ENCODE assay signal across 8 mouse cellular contexts in genomic region chr3:32511191-32511550, GRCm38 (mm10). TPM values are rescaled to one million over a fixed set of nuclear protein-coding genes. Genes with fewer than 3 reads are reported as not detected.
DNase-seq lines count a peak whose midpoint lies in the region; ATAC-seq and TF ChIP-seq lines count a peak whose summit lies in the region.

No protein-coding gene starts in this region.

- no peak for TF ChIP-seq CTCF in lung, postnatal 0 days (IDR thresholded peaks at IDR 0.05)

- H3K9me3 ChIP-seq in heart, embryonic 12.5 days (replicated peaks) = no peaks in the 10 kb centered on the region
- no peaks in the 10 kb centered on the region for H3K9me3 ChIP-seq in hindbrain, embryonic 16.5 days (ENCODE audit: control insufficient read depth, low read length)
- H3K9me3 ChIP-seq in lung, postnatal 0 days (ENCODE audit: low read length) = no peaks in the 10 kb centered on the region

- peaks cover 14% of the 10 kb centered on the region for H3K36me3 ChIP-seq in heart, embryonic 12.5 days
- peaks cover 4% of the 10 kb centered on the region; the same call in 1 of the 2 replicates for H3K36me3 ChIP-seq in hindbrain, embryonic 16.5 days (ENCODE audit: control insufficient read depth, insufficient read depth, low read length)
- no peaks in the 10 kb centered on the region; the same call in 1 of the 2 replicates for H3K36me3 ChIP-seq in lung, postnatal 0 days (ENCODE audit: insufficient read depth, low read length)

- H3K27me3 ChIP-seq in heart, embryonic 12.5 days (replicated peaks) = no peaks in the 10 kb centered on the region
- H3K27me3 ChIP-seq in hindbrain, embryonic 16.5 days (replicated peaks; ENCODE audit: control insufficient read depth, insufficient read depth, low read length) = no peaks in the 10 kb centered on the region
- no peaks in the 10 kb centered on the region for H3K27me3 ChIP-seq in lung, postnatal 0 days (replicated peaks; ENCODE audit: insufficient read depth, low read length)

- no peak for TF ChIP-seq EP300 in lung, postnatal 0 days (IDR thresholded peaks at IDR 0.05)

- peaks cover 22% of the 10 kb centered on the region for H3K4me1 ChIP-seq in heart, embryonic 12.5 days (replicated peaks)
- H3K4me1 ChIP-seq in hindbrain, embryonic 16.5 days (ENCODE audit: control insufficient read depth, insufficient read depth, low read depth, low read length) = peaks cover 20% of the 10 kb centered on the region
- H3K4me1 ChIP-seq in lung, postnatal 0 days (ENCODE audit: insufficient read depth, low read depth, low read length) = peaks cover 3% of the 10 kb centered on the region; the same call in 1 of the 2 replicates

- ATAC-seq in heart, embryonic 12.5 days (ENCODE audit: insufficient number of reproducible peaks, low FRiP score) = no peak
- no peak for ATAC-seq in hindbrain, embryonic 16.5 days
- no peak for ATAC-seq in lung, postnatal 0 days

- peak overlapping the region; percentile 88 for H3K9ac ChIP-seq in heart, embryonic 12.5 days
- H3K9ac ChIP-seq in hindbrain, embryonic 16.5 days (ENCODE audit: low read depth, low read length) = peak overlapping the region; percentile 98
- peak overlapping the region; percentile 90 for H3K9ac ChIP-seq in lung, postnatal 0 days (replicated peaks; ENCODE audit: low read depth)

- WGBS in heart, embryonic 12.5 days = 8% methylated on average over 13 of the region's 13 CpGs
- WGBS in hindbrain, embryonic 16.5 days = 3% methylated on average over 13 of the region's 13 CpGs
- 3% methylated on average over 13 of the region's 13 CpGs for WGBS in lung, postnatal 0 days

- H3K4me2 ChIP-seq in heart, embryonic 12.5 days = peak overlapping the region; percentile 71
- peak overlapping the region; percentile 81 for H3K4me2 ChIP-seq in hindbrain, embryonic 16.5 days (ENCODE audit: low read length)
- H3K4me2 ChIP-seq in lung, postnatal 0 days (replicated peaks; ENCODE audit: low read depth, low read length) = peak overlapping the region; percentile 67

- peak overlapping the region; percentile 76 for H3K4me3 ChIP-seq in heart, embryonic 12.5 days
- H3K4me3 ChIP-seq in hindbrain, embryonic 16.5 days (ENCODE audit: low read length) = peak overlapping the region; percentile 93
- H3K4me3 ChIP-seq in lung, postnatal 0 days (ENCODE audit: low read depth, low read length) = peak overlapping the region; percentile 78

- no peak for DNase-seq in heart, postnatal 4 days
- DNase-seq in CD8-positive naive resting alpha-beta T cell, adult 2 months (ENCODE audit: low read depth in 2 of 2, low spot score in 2 of 2) = peak; percentile 7 to 24
- DNase-seq in cerebellum, adult 8-10 months = peak; percentile 39
- no peak for DNase-seq in lung, postnatal 0 days (ENCODE audit: low spot score)
- peak; percentile 10 for DNase-seq in telencephalon, adult 2 months (ENCODE audit: low read depth, low spot score)
- DNase-seq in ovary, postnatal 10 days (ENCODE audit: low spot score) = no peak

- peak overlapping the region; percentile 85 for H3K27ac ChIP-seq in heart, embryonic 12.5 days (ENCODE audit: poor library complexity, severe bottlenecking)
- H3K27ac ChIP-seq in hindbrain, embryonic 16.5 days (ENCODE audit: low read depth, low read length) = peak overlapping the region; percentile 82
- H3K27ac ChIP-seq in lung, postnatal 0 days (ENCODE audit: low read length) = peak overlapping the region; percentile 94

RNA-seq across cellular contexts. Expression of gene Zfp639, which starts 1.1 kb away (rescaled TPM):
- 27.2 and 34.1 TPM in 2 replicates for polyA plus RNA-seq in heart, embryonic 12.5 days (2016; fragmentation: Nextera tagmentation; extraction: Ambion mirVana)
- 10 to 100 TPM; 27.7 to 33.3 TPM for total RNA-seq in heart, postnatal 4 days (2021)
- polyA plus RNA-seq in hindbrain, embryonic 16.5 days (2015; fragmentation: Nextera tagmentation; extraction: Ambion mirVana) = 35.7 and 38.5 TPM in 2 replicates
- 28.9 and 33.9 TPM in 2 replicates for polyA plus RNA-seq in lung, postnatal 0 days (2015; fragmentation: Nextera tagmentation; extraction: Ambion mirVana)

RNA-seq across cellular contexts. Expression of gene Mfn1, which starts 18.1 kb away (rescaled TPM):
- polyA plus RNA-seq in heart, embryonic 12.5 days (2016; fragmentation: Nextera tagmentation; extraction: Ambion mirVana) = 71.3 and 85.5 TPM in 2 replicates
- 100 to 1,000 TPM; 296 to 314 TPM for total RNA-seq in heart, postnatal 4 days (2021)
- 41.5 and 44.3 TPM in 2 replicates for polyA plus RNA-seq in hindbrain, embryonic 16.5 days (2015; fragmentation: Nextera tagmentation; extraction: Ambion mirVana)
- 19.5 and 22.1 TPM in 2 replicates for polyA plus RNA-seq in lung, postnatal 0 days (2015; fragmentation: Nextera tagmentation; extraction: Ambion mirVana)

RNA-seq across cellular contexts. Expression of gene Kcnmb3, which starts 19.1 kb away (rescaled TPM):
- polyA plus RNA-seq in heart, embryonic 12.5 days (2016; fragmentation: Nextera tagmentation; extraction: Ambion mirVana) = not detected in 2 replicates
- under 1 TPM; 0.21 to 0.74 TPM for total RNA-seq in heart, postnatal 4 days (2021)
- 0.14 TPM in 1 of 2 replicates, not detected in the other for polyA plus RNA-seq in hindbrain, embryonic 16.5 days (2015; fragmentation: Nextera tagmentation; extraction: Ambion mirVana)
- 0.07 and 0.16 TPM in 2 replicates for polyA plus RNA-seq in lung, postnatal 0 days (2015; fragmentation: Nextera tagmentation; extraction: Ambion mirVana)

Comparison
In these comparisons a context has a peak if more than half of its experiments do, and no peak if none do; other contexts are left out.
1. DNase-seq: peak in CD8-positive naive resting alpha-beta T cell, adult 2 months (2 of 2), cerebellum, adult 8-10 months (single experiment) and telencephalon, adult 2 months (single experiment); none in heart, postnatal 4 days (single experiment), lung, postnatal 0 days (single experiment) and ovary, postnatal 10 days (single experiment).
2. Peak in every context shown above with its lines, with median percentiles within 50 percentile points of each other: H3K27ac ChIP-seq, H3K4me2 ChIP-seq, H3K4me3 ChIP-seq and H3K9ac ChIP-seq.